Mouse (Mus musculus): Measurements from ENCODE around the gene Hp.

Hp gene

DNA sequence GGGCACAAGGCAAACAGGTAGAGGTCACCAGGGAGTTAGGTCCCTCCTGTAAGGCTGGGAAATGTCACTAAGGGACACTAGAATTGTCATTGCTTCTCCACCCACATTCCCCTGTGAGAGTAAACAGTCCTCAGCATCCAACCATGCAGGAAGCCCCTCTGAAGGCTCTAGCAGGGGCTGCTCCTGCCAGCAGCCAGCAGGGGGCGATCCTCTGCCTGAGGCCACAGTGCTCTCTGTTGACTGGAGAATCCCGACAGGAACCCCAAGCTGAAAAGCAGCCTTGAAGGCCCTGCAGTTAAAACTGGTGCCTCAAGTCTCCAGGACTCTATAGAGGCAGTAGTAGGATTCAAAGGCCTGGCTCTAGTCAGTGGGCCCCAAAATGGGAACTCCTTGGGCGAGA is 27.3 kb downstream of the Hp start:
- peak; percentile 23 for DNase-seq

DNA sequence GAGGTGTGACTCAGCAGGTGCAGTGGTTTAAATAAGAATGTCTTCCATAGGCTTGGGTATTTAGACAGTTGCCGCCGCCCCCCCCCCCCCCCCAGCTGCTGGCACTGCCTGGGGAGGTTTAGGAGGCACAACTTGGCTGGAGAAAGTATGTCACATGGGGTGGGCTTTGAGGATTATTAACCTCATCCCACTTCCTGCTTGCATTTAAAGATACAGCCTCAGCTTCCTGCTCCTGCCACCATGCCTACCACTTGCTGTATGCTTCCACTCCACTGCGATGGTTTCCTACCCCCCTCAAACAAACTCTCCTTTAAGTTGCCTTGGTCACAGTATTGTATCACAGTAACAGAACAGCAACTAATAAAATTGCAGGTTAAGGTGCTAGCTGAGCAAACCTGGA is 34.9 kb downstream of the Hp start:
- DNase-seq: no peak

DNA sequence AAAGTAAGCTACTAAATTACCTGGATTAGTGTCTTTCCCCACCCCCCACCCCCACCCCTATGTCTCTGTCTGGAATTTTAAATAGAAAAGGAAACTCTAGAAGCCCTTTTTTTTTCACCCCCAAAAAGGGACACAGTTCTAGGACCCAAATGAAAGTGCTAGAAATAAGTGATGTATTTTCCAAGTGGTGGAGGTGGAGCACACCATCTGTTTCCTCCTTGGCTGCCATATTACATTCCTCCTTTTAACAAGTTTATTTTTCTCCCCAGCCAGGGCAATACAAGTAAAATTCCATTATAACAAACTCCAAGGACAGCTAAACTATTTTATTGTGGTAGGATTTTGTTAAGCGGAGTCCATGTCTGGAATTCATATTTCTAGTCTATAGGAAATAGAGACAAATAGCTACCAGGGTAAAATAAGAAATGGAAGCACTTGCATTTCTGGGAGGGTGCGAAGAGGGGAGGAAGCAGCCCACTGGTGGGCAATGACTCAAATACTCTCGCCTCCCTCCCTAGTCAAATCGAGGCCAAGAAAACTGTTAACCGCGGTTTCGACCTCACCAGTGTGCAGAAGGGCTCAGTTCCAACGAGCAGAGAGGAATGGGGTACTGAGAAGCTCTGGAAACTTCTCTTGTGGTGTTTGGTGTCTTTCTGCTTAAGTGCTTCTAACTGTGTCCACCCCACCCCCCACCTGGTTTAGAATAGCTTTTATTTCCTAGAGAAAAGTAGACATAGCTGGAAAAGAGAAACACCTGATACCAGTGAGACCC is 36.0 kb downstream of the Hp start:
- peak; percentile 20 for DNase-seq

DNA sequence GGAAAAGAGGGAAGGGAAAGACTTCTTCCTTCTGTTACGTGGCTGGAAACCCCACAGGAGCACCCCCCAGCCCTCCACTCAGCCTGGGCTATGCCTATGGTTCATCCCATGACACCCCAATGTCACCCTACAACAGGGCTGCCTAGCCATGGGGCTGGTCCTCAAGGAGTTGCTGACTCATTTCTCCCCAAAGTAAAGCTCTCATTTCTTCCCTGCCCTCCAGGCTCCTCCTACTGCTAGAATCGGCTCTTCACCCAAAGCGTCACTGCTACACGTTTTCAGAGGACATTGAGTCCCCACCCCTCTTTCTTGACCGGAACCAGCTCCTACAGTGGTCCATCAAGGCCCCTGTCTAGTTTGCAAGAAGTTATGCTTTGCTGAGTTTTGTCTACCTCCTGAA is 36.8 kb downstream of the Hp start:
- DNase-seq: no peak

DNA sequence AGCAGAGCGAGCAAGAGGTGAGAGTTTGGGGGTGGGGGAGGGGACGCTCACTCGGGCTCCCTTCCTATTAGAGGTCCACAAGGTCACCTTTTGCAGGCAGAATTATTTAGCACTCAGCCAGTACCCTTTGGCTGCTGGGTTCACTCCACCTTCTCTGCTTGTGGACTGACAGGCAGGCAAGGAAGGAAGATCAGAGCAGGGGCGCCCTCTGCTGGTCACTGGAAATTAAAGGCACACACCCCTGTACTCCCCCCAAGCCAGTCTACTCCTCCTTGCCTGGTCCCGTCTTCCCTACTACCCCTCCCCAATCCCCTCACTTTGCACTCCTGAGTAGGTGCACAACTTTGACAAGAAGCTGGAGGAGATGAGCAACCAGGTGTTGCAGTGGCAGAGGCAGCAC is 42.3 kb downstream of the Hp start:
- DNase-seq: peak; percentile 82

DNA sequence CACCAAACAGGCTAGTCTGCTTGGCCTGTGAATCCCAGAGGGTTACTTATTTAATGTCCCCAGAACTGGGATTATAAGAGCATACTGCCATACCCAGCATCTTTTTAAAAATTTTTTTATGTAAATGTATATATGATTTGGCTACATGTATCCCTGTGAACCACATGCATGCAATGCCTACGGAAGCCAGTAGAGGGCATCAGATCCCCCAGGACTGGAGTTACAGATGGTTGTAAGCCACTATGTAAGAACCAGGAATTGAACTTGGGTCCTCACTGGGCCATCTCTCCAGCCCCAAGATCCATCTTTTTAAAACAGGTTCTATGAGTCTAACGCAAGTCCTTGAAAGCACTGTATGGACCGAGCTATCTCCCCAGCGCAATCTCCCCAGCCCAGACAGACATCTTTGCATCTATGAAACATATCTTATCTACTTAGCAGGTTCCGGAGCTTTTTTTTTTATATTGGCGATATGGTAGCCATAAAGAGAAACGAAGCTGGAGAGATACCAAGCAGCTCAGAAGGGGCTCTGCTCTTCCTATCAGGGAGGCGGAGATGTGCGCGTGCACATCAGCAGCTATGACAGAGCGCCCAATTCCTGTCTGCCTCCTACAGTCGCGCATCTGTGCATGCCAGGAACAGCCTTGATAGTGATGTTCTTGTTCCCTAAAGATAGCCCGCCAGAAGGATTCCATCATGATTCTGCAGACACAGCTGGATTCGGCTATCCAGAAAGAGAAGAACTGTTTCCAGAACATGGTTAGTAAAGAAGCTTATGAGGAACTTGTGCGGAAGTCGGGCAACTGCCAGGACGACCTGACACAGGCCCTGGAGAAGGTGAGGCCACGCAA is 43.6 kb downstream of the Hp start:
- DNase-seq: peak; percentile 47

Data from lung, postnatal 10 days (tissue).